Mouse (Mus musculus): ENCODE results near the gene Olfr187. TPM values are rescaled to one million over a fixed set of nuclear protein-coding genes. Genes with fewer than 3 reads are reported as not detected.

The Olfr187 gene
- total RNA-seq, 1 experiment: not detected

DNA sequence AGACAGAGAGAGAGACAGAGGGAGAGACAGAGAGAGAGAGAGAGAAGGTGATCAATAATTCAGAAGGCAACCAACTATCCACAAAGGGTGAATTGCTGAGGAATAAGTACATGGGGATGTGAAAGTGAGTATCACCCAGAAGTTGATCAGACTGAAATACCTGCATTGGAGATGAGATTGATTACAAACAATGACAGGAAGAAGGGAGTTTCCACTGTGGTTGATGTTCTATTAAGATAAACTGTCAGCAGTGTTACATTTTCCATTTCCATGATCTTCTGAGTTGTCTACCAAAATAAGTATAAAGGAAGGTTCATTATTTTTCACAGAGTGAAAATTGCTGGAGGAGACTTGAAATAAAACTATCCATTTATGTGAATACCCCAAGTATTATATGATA is 32.4 kb downstream of the Olfr187 start:
- Histone ChIP-seq H3K36me3 (ENCODE audit: control insufficient read depth, insufficient read depth, low read length, poor library complexity, severe bottlenecking) (no peaks in the 10 kb centered on the region), H3K9me3 (ENCODE audit: control insufficient read depth, insufficient read depth, low read depth, low read length) (no peaks in the 10 kb centered on the region), H3K4me1 (ENCODE audit: control insufficient read depth in 2 of 2, insufficient read depth in 2 of 2, low read length in 2 of 2, poor library complexity in 1 of 2) (no peaks in the 10 kb centered on the region), H3K4me3 (ENCODE audit: insufficient read depth in 1 of 2, low read depth in 1 of 2, low read length in 2 of 2, poor library complexity in 1 of 2, severe bottlenecking in 1 of 2) (no peak overlapping the region), H3K9ac (ENCODE audit: insufficient read depth, low read depth, low read length, poor library complexity, severe bottlenecking) (no peak overlapping the region), H3K27ac (ENCODE audit: insufficient read depth, low read depth, low read length, poor library complexity, severe bottlenecking) (no peak overlapping the region)
- DNase-seq (ENCODE audit: low read depth, low spot score): no peak
- no peak for TF ChIP-seq ZNF384 (IDR thresholded peaks at IDR 0.05; ENCODE audit: low read depth, low read length)
- TF ChIP-seq MAFK (IDR thresholded peaks at IDR 0.05; ENCODE audit: insufficient read depth, low read depth, low read length): no peak
- no peak for TF ChIP-seq HCFC1 (IDR thresholded peaks at IDR 0.05; ENCODE audit: borderline replicate concordance, insufficient read depth, low read length)
- TF ChIP-seq ZC3H11A (IDR thresholded peaks at IDR 0.05; ENCODE audit: borderline replicate concordance, low read depth, low read length): no peak
- no peak for TF ChIP-seq CHD2 (IDR thresholded peaks at IDR 0.05; ENCODE audit: low read depth, low read length)
- in situ Hi-C loops (cut with MboI; ENCODE audit: low sequenced_read_pairs in 2 of 2, unreplicated experiment in 2 of 2): no loop called here

DNA sequence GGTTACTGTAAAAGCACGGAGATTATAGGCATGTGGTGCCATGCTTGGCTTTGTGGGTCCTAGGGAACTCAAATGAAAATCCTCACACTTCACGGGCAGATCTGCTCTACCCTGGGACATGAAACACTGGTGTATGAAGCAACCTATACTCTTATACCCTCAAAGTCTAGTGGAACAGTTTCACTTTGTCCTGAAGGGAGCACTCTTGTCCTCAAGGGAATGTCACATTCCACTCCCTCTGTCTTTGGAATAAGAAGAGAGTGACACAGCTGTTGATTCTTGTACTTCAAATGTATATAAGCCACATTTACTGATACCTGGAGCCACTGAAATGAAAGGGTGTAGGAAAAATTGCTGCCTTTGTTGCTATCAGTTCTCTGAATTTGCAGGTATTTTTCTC is 44.5 kb downstream of the Olfr187 start, which contains the start of gene Olfr183:
Olfr183 (plus strand) TSS at position 301 of the 400 bp plus-strand sequence.
- Histone ChIP-seq H3K4me3 (ENCODE audit: insufficient read depth in 1 of 2, low read depth in 1 of 2, low read length in 2 of 2, poor library complexity in 1 of 2, severe bottlenecking in 1 of 2) (no peak within 1 kb of the TSS), H3K4me1 (ENCODE audit: control insufficient read depth in 2 of 2, insufficient read depth in 2 of 2, low read length in 2 of 2, poor library complexity in 1 of 2) (no peaks in the 10 kb centered on the region), H3K9ac (ENCODE audit: insufficient read depth, low read depth, low read length, poor library complexity, severe bottlenecking) (no peak within 1 kb of the TSS), H3K27ac (ENCODE audit: insufficient read depth, low read depth, low read length, poor library complexity, severe bottlenecking) (no peak within 1 kb of the TSS), H3K36me3 (ENCODE audit: control insufficient read depth, insufficient read depth, low read length, poor library complexity, severe bottlenecking) (no peaks in the 10 kb centered on the region), H3K9me3 (ENCODE audit: control insufficient read depth, insufficient read depth, low read depth, low read length) (no peaks in the 10 kb centered on the region)
- DNase-seq (ENCODE audit: low read depth, low spot score): no peak
- in situ Hi-C loops (cut with MboI; ENCODE audit: low sequenced_read_pairs in 2 of 2, unreplicated experiment in 2 of 2): no loop called here
- TF ChIP-seq CHD2 (IDR thresholded peaks at IDR 0.05; ENCODE audit: low read depth, low read length): no peak
- no peak for TF ChIP-seq HCFC1 (IDR thresholded peaks at IDR 0.05; ENCODE audit: borderline replicate concordance, insufficient read depth, low read length)
- no peak for TF ChIP-seq ZNF384 (IDR thresholded peaks at IDR 0.05; ENCODE audit: low read depth, low read length)
- no peak for TF ChIP-seq MAFK (IDR thresholded peaks at IDR 0.05; ENCODE audit: insufficient read depth, low read depth, low read length)
- no peak for TF ChIP-seq ZC3H11A (IDR thresholded peaks at IDR 0.05; ENCODE audit: borderline replicate concordance, low read depth, low read length)

Other genes with a start within 250 kb of the Olfr187 start
- gene Olfr173, start 239.5 kb downstream of the Olfr187 start, total RNA-seq (2012; rRNA removed): not detected in 2 replicates
- not detected in 2 replicates for gene Olfr175-ps1, start 213.0 kb downstream of the Olfr187 start, total RNA-seq (2012; rRNA removed)
- not detected in 2 replicates for gene Olfr177, start 165.0 kb downstream of the Olfr187 start, total RNA-seq (2012; rRNA removed)
- gene Olfr178, start 147.7 kb downstream of the Olfr187 start, total RNA-seq (2012; rRNA removed): not detected in 2 replicates
- gene Olfr181, start 111.0 kb downstream of the Olfr187 start, total RNA-seq (2012; rRNA removed): not detected in 2 replicates
- gene Olfr180, start 110.4 kb downstream of the Olfr187 start, total RNA-seq (2012; rRNA removed): not detected in 2 replicates
- not detected in 2 replicates for gene Olfr183, start 44.4 kb downstream of the Olfr187 start, total RNA-seq (2012; rRNA removed)
- gene Olfr186, start 9.5 kb downstream of the Olfr187 start, total RNA-seq (2012; rRNA removed): not detected in 2 replicates
- not detected in 2 replicates for gene Olfr190, start 38.2 kb upstream of the Olfr187 start, total RNA-seq (2012; rRNA removed)
- gene Olfr191, start 50.1 kb upstream of the Olfr187 start, total RNA-seq (2012; rRNA removed): not detected in 2 replicates
- not detected in 2 replicates for gene Olfr193, start 72.1 kb upstream of the Olfr187 start, total RNA-seq (2012; rRNA removed)
- gene Olfr194, start 81.3 kb upstream of the Olfr187 start, total RNA-seq (2012; rRNA removed): not detected in 2 replicates
- not detected in 2 replicates for gene Olfr195, start 107.3 kb upstream of the Olfr187 start, total RNA-seq (2012; rRNA removed)
- not detected in 2 replicates for gene Olfr196, start 130.7 kb upstream of the Olfr187 start, total RNA-seq (2012; rRNA removed)
- gene Olfr198, start 163.8 kb upstream of the Olfr187 start, total RNA-seq (2012; rRNA removed): not detected in 2 replicates
- gene Olfr199, start 180.0 kb upstream of the Olfr187 start, total RNA-seq (2012; rRNA removed): not detected in 2 replicates
- not detected in 2 replicates for gene Olfr201, start 232.9 kb upstream of the Olfr187 start, total RNA-seq (2012; rRNA removed)
- not detected in 2 replicates for gene Olfr202, start 247.0 kb upstream of the Olfr187 start, total RNA-seq (2012; rRNA removed)